In genomic region chr12:9401956-9402355, GRCm38 (mm10) we compare ENCODE assay signal across 29 mouse cellular contexts.
DNase-seq lines count a peak whose midpoint lies in the region; ATAC-seq and TF ChIP-seq lines count a peak whose summit lies in the region.
"Had no signal": no experiment of that assay in that cellular context is flagged by ENCODE, and none has a peak within 500 bp of the region (broad histone marks: within the 10 kb centered on the region; RNA-seq: fewer than 3 reads in every experiment).

No protein-coding gene starts in this region.

- H3K27ac ChIP-seq in limb, embryonic 14.5 days (replicated peaks; ENCODE audit: low read depth, low read length): no peak overlapping the region
- H3K27ac ChIP-seq in limb, embryonic 10.5 days: no peak overlapping the region
- H3K27ac ChIP-seq in lung, postnatal 0 days (ENCODE audit: low read length): no peak overlapping the region
- H3K27ac ChIP-seq: embryonic facial prominence, embryonic 13.5 days; forebrain, embryonic 10.5 days; forebrain, embryonic 13.5 days; gastrocnemius, adult 2 months; hindbrain, embryonic 10.5 days; hindbrain, embryonic 13.5 days had no signal

- WGBS in limb, embryonic 14.5 days: 48% methylated on average over 3 of the region's 3 CpGs
- WGBS in limb, embryonic 10.5 days: 90% methylated on average over 3 of the region's 3 CpGs
- 46% methylated on average over 3 of the region's 3 CpGs for WGBS in lung, postnatal 0 days

- no peaks in the 10 kb centered on the region for H3K9me3 ChIP-seq in limb, embryonic 14.5 days (ENCODE audit: control insufficient read depth, low read length)
- H3K9me3 ChIP-seq in limb, embryonic 10.5 days (replicated peaks): no peaks in the 10 kb centered on the region
- H3K9me3 ChIP-seq in lung, postnatal 0 days (ENCODE audit: low read length): no peaks in the 10 kb centered on the region
- H3K9me3 ChIP-seq: embryonic facial prominence, embryonic 13.5 days; forebrain, embryonic 10.5 days; forebrain, embryonic 13.5 days; G1E; hindbrain, embryonic 10.5 days; hindbrain, embryonic 13.5 days had no signal

- no peak for TF ChIP-seq EP300 in lung, postnatal 0 days (IDR thresholded peaks at IDR 0.05)

- no peak for TF ChIP-seq POLR2A in limb, embryonic 14.5 days (IDR thresholded peaks at IDR 0.05; ENCODE audit: borderline replicate concordance, extremely low read depth, insufficient read depth, insufficient read length)

- no peak overlapping the region for H3K4me3 ChIP-seq in limb, embryonic 14.5 days (replicated peaks; ENCODE audit: low read length)
- H3K4me3 ChIP-seq in limb, embryonic 10.5 days: no peak overlapping the region
- no peak overlapping the region for H3K4me3 ChIP-seq in lung, postnatal 0 days (ENCODE audit: low read depth, low read length)
- H3K4me3 ChIP-seq: embryonic facial prominence, embryonic 13.5 days; forebrain, embryonic 10.5 days; forebrain, embryonic 13.5 days; gastrocnemius, adult 2 months; hindbrain, embryonic 10.5 days; hindbrain, embryonic 13.5 days had no signal

- peaks cover 9% of the 10 kb centered on the region for H3K4me1 ChIP-seq in limb, embryonic 14.5 days (ENCODE audit: control insufficient read depth, insufficient read depth, low read length)
- peaks cover 7% of the 10 kb centered on the region; the same call in 1 of the 2 replicates for H3K4me1 ChIP-seq in limb, embryonic 10.5 days
- H3K4me1 ChIP-seq in lung, postnatal 0 days (ENCODE audit: insufficient read depth, low read depth, low read length): no peaks in the 10 kb centered on the region
- H3K4me1 ChIP-seq: forebrain, embryonic 10.5 days; forebrain, embryonic 13.5 days; hindbrain, embryonic 10.5 days; hindbrain, embryonic 13.5 days had no signal

- H3K9ac ChIP-seq in limb, embryonic 14.5 days (ENCODE audit: low read depth, low read length, severe bottlenecking): no peak overlapping the region
- no peak overlapping the region for H3K9ac ChIP-seq in lung, postnatal 0 days (replicated peaks; ENCODE audit: low read depth)
- H3K9ac ChIP-seq: embryonic facial prominence, embryonic 13.5 days; forebrain, embryonic 13.5 days; hindbrain, embryonic 13.5 days had no signal

- no peak overlapping the region for H3K4me2 ChIP-seq in limb, embryonic 14.5 days (replicated peaks; ENCODE audit: low read depth, low read length, severe bottlenecking)
- no peak overlapping the region for H3K4me2 ChIP-seq in lung, postnatal 0 days (replicated peaks; ENCODE audit: low read depth, low read length)
- H3K4me2 ChIP-seq: embryonic facial prominence, embryonic 13.5 days; forebrain, embryonic 13.5 days; heart, embryonic 11.5 days; hindbrain, embryonic 13.5 days had no signal

- TF ChIP-seq CTCF in lung, postnatal 0 days (IDR thresholded peaks at IDR 0.05): no peak

- no peaks in the 10 kb centered on the region for H3K27me3 ChIP-seq in limb, embryonic 14.5 days (ENCODE audit: control insufficient read depth, insufficient read depth, low read length)
- no peaks in the 10 kb centered on the region for H3K27me3 ChIP-seq in limb, embryonic 10.5 days (ENCODE audit: low read depth, poor library complexity, severe bottlenecking)
- H3K27me3 ChIP-seq in lung, postnatal 0 days (replicated peaks; ENCODE audit: insufficient read depth, low read length): no peaks in the 10 kb centered on the region
- H3K27me3 ChIP-seq: CH12.LX; embryonic facial prominence, embryonic 13.5 days; forebrain, embryonic 13.5 days; hindbrain, embryonic 13.5 days had no signal

- ATAC-seq in frontal cortex, adult (ENCODE audit: low TSS enrichment): peak; percentile 87
- ATAC-seq in limb, embryonic 14.5 days (ENCODE audit: low FRiP score, low read depth): no peak
- ATAC-seq in lung, postnatal 0 days: no peak
- ATAC-seq: forebrain, embryonic 13.5 days; forebrain, embryonic 16.5 days; hindbrain, embryonic 16.5 days; Patski had no signal

- DNase-seq in frontal cortex, postnatal 14 days (ENCODE audit: low spot score in 2 of 2): no peak
- DNase-seq in limb, embryonic 14.5 days (ENCODE audit: low spot score): peak; percentile 46
- no peak for DNase-seq in limb, embryonic 10.5 days (ENCODE audit: low spot score)
- peak; percentile 21 for DNase-seq in lung, postnatal 0 days (ENCODE audit: low spot score)
- DNase-seq in lung, adult 18-20 months: no peak
- peak; percentile 53 for DNase-seq in telencephalon, adult 2 months (ENCODE audit: low read depth, low spot score)
- DNase-seq: adrenal gland, postnatal 10 days; adrenal gland, postnatal 36 days; B cell, adult 2 months; cerebellum, adult 11 months; cerebellum, adult 2 months; cerebellum, adult 9-11 months; cerebellum, postnatal 25 days; gastrocnemius, adult 2 months; gastrocnemius, postnatal 14 days; heart, adult 11 months; heart, postnatal 36 days had no signal

- no peaks in the 10 kb centered on the region for H3K36me3 ChIP-seq in limb, embryonic 14.5 days (ENCODE audit: control insufficient read depth, insufficient read depth, low read length)
- no peaks in the 10 kb centered on the region for H3K36me3 ChIP-seq in limb, embryonic 10.5 days
- no peaks in the 10 kb centered on the region for H3K36me3 ChIP-seq in lung, postnatal 0 days (ENCODE audit: insufficient read depth, low read length)
- H3K36me3 ChIP-seq: embryonic facial prominence, embryonic 13.5 days; forebrain, embryonic 10.5 days; G1E; hindbrain, embryonic 10.5 days; hindbrain, embryonic 13.5 days had no signal

Comparison
In these comparisons a context has a peak if more than half of its experiments do, and no peak if none do; other contexts are left out.
1. DNase-seq: peak in limb, embryonic 14.5 days (single experiment), lung, postnatal 0 days (single experiment) and telencephalon, adult 2 months (single experiment); none in frontal cortex, postnatal 14 days (0 of 2), limb, embryonic 10.5 days (single experiment) and lung, adult 18-20 months (0 of 2).